Mouse (Mus musculus): ENCODE measurements around the gene Fam57b. TPM values are rescaled to one million over a fixed set of nuclear protein-coding genes. Genes with fewer than 3 reads are reported as not detected.

The Fam57b gene
- polyA plus RNA-seq, 1 experiment from 2014 or later, result not detected

DNA sequence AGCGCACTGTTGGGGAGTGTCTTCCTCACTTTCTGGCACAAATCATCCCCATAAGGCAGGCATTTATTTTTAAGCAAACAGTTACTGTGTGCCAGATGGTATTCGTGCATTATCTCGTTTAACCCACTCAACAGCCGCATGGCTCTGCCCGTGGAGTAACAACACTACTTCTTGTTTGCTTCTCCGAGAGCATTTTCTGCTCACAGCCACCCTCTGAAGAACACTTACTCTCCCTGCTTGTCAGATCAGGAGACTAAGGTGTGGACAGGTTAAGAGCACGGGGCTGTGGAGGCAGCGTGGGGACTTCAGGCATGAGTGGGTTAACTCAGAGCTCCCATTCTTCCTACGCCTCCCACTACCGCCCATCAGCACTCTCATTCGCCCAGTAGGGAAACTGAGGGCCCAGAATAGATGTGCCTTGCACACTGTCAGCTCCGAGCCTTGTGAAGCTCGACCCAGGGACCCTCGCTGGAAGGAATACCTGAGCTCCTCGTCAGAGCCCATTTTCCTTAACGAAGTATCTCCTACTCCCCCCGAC is 34.9 kb upstream of the Fam57b start:
- H3K36me3 ChIP-seq (replicated peaks), result peaks cover 43% of the 10 kb centered on the region
- H3K9ac ChIP-seq, result no peak overlapping the region
- H3K4me1 ChIP-seq (replicated peaks), result peaks cover 67% of the 10 kb centered on the region
- H3K4me2 ChIP-seq, result no peak overlapping the region
- no peaks in the 10 kb centered on the region for H3K9me3 ChIP-seq (replicated peaks)
- WGBS (ENCODE audit: insufficient replicate concordance), result 51% methylated on average over 17 of the region's 17 CpGs
- H3K27me3 ChIP-seq, result no peaks in the 10 kb centered on the region
- H3K4me3 ChIP-seq (replicated peaks), result no peak overlapping the region
- no peak for ATAC-seq (ENCODE audit: insufficient read depth)
- no peak overlapping the region; the same call in 1 of the 2 replicates for H3K27ac ChIP-seq (replicated peaks)

DNA sequence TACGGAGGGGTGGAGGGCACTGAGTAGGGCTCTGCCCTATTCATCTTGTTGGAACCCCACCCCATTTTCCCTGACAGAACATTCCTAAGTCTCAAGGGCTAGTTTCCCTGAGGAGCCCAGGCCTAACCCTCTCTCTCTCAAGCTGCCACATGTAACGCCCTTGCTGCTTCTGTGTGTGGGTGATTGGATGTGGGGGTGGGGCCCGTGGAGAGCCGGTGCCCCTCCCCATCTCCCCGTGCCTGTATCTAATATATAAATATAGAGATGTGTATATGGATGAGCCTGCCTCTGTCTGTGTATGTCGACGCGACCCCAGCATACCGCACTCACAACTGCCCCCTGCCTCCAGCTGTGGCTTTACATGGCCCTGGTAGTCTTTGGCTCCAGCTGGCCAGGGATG is 31.9 kb upstream of the Fam57b start:
- Histone ChIP-seq H3K4me1 (replicated peaks) (peaks cover 52% of the 10 kb centered on the region), H3K4me3 (replicated peaks) (no peak overlapping the region), H3K27me3 (no peaks in the 10 kb centered on the region), H3K9ac (no peak overlapping the region), H3K9me3 (replicated peaks) (no peaks in the 10 kb centered on the region), H3K27ac (replicated peaks) (no peak overlapping the region), H3K4me2 (no peak overlapping the region), H3K36me3 (replicated peaks) (peaks cover 65% of the 10 kb centered on the region)
- 61% methylated on average over 9 of the region's 9 CpGs for WGBS (ENCODE audit: insufficient replicate concordance)
- no peak for ATAC-seq (ENCODE audit: insufficient read depth)

DNA sequence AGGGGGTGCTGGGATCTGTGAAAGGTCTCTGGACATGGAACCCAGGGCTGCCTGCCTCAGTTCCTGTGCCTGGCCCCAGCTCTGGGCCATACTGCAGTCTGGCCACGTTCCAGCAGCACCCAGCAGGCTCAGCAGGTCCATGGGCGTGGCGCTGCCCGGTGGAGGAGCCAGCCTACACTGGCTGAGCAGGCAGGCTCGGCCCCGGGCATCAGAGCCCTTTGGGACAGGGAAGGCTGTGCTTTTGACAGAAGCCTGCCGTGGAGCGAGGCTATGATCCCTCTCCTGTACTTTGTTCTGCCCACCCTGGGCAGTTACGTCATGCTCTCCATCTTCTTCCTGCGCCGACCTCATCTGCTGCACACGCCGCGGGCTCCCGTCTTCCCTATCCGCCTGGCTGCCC is 31.3 kb upstream of the Fam57b start, which contains the start of gene Gdpd3:
Gdpd3 (plus strand) TSS at position 134 of the 400 bp plus-strand sequence.
- H3K27me3 ChIP-seq, result no peaks in the 10 kb centered on the region
- peaks cover 68% of the 10 kb centered on the region for H3K36me3 ChIP-seq (replicated peaks)
- no peaks in the 10 kb centered on the region for H3K9me3 ChIP-seq (replicated peaks)
- H3K4me2 ChIP-seq, result no peak within 1 kb of the TSS
- H3K27ac ChIP-seq (replicated peaks), result no peak within 1 kb of the TSS
- H3K4me1 ChIP-seq (replicated peaks), result peaks cover 49% of the 10 kb centered on the region
- no peak within 1 kb of the TSS for H3K9ac ChIP-seq
- no peak; the same call in 1 of the 2 replicates for ATAC-seq (ENCODE audit: insufficient read depth)
- no peak within 1 kb of the TSS for H3K4me3 ChIP-seq (replicated peaks)
- WGBS (ENCODE audit: insufficient replicate concordance), result 81% methylated on average over 16 of the region's 16 CpGs

DNA sequence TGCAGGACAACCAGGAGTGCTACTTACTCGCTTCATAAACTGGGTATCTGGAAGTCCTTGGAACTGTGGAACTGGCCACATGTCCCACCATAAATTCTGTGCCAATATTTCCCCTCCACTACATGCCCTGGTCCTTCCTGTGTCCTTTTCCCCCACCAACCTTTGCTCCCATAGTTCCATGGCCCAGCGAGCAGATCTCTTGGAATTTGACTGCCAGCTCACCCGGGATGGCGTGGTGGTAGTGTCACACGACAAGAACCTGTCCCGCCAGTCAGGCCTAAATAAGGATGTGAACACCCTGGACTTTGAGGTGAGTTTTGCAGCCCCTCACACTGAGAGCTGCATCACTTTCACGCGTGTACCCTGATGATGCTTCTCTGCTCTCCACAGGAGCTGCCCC is 30.5 kb upstream of the Fam57b start:
- H3K4me3 ChIP-seq (replicated peaks), result no peak overlapping the region
- peaks cover 68% of the 10 kb centered on the region for H3K36me3 ChIP-seq (replicated peaks)

DNA sequence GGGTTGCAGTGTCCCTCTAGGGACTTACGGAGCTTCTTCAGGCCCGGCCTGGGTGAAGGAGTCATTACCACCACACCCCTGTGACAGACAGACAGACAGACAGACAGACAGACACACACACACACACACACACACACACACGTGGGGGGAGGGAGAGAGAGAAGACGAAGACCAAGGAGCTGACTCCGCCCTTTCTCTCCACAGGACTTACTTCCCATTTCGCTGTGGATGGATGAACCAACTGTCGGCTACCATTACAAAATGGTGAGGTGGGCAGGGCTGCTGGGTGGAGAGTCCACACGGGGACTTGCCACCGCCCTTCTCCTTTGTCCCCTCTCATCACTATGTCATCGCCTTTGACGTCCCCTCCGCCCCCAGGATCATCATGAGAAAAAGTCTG is 26.7 kb upstream of the Fam57b start:
- Histone ChIP-seq H3K27ac (replicated peaks) (no peak overlapping the region), H3K4me3 (replicated peaks) (no peak overlapping the region), H3K27me3 (no peaks in the 10 kb centered on the region), H3K9me3 (replicated peaks) (no peaks in the 10 kb centered on the region), H3K4me1 (replicated peaks) (peaks cover 38% of the 10 kb centered on the region), H3K36me3 (replicated peaks) (peaks cover 41% of the 10 kb centered on the region), H3K4me2 (no peak overlapping the region), H3K9ac (no peak overlapping the region)
- ATAC-seq (ENCODE audit: insufficient read depth), result no peak
- 57% methylated on average over 12 of the region's 12 CpGs for WGBS (ENCODE audit: insufficient replicate concordance)

More for the DNA sequence above, 30.5 kb upstream of the Fam57b start:
- no peak overlapping the region for H3K27ac ChIP-seq (replicated peaks)
- H3K9me3 ChIP-seq (replicated peaks), result no peaks in the 10 kb centered on the region
- no peak for ATAC-seq (ENCODE audit: insufficient read depth)
- H3K27me3 ChIP-seq, result no peaks in the 10 kb centered on the region
- H3K4me1 ChIP-seq (replicated peaks), result peaks cover 43% of the 10 kb centered on the region
- H3K4me2 ChIP-seq, result no peak overlapping the region
- H3K9ac ChIP-seq, result no peak overlapping the region
- WGBS (ENCODE audit: insufficient replicate concordance), result 84% methylated on average over 8 of the region's 8 CpGs

DNA sequence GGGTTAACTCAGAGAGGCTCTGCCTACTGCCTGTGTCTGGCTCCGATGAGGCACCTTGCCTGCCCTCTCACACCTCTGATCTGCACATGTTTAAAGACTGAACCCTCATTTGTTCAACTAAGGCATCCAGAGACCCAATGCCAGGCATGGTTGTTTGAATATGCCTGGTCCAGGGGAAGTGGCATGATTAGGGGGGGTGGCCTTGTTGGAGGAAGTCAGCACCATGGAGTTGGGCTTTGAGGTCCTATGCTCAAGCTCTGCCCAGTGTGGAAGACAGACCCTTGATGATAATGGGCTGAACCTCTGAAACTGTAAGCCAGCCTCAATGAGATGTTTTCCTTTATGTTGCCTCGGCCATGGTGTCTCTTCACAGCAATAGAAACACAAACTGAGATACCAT is 24.1 kb upstream of the Fam57b start:
- Histone ChIP-seq H3K36me3 (replicated peaks) (peaks cover 23% of the 10 kb centered on the region), H3K4me3 (replicated peaks) (no peak overlapping the region), H3K4me1 (replicated peaks) (peaks cover 53% of the 10 kb centered on the region), H3K4me2 (no peak overlapping the region), H3K9ac (no peak overlapping the region), H3K27ac (replicated peaks) (no peak overlapping the region), H3K9me3 (replicated peaks) (no peaks in the 10 kb centered on the region), H3K27me3 (no peaks in the 10 kb centered on the region)
- no peak for ATAC-seq (ENCODE audit: insufficient read depth)
- WGBS (ENCODE audit: insufficient replicate concordance), result 60% methylated on average over 2 of the region's 2 CpGs

DNA sequence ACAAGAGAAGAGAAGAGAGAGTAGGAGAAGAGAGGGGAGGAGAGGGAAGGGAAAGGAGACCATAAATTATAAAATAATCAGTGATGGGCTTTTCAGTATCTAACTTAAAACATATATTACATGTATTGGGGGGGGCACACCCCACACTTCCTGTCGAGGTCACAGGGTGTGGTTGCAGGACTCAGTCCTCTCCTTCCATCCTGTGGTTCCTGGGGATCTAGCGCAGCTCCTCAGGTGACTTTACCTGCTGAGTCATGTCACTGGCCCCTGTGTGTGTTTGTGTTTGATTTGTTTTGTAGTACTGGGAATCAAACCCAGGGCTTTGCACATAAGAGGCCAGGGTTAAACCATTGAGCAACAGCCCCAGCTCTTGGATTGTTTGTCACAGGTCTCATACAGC is 23.0 kb upstream of the Fam57b start:
- WGBS (ENCODE audit: insufficient replicate concordance), result 34% methylated on average over 2 of the region's 2 CpGs
- H3K27ac ChIP-seq (replicated peaks), result 0 out of 2 replicates have a peak overlapping the region, but pooled peaks have one; percentile 39
- peaks cover 62% of the 10 kb centered on the region for H3K4me1 ChIP-seq (replicated peaks)
- peaks cover 22% of the 10 kb centered on the region for H3K36me3 ChIP-seq (replicated peaks)
- H3K4me3 ChIP-seq (replicated peaks), result no peak overlapping the region
- H3K9me3 ChIP-seq (replicated peaks), result no peaks in the 10 kb centered on the region
- no peak overlapping the region for H3K4me2 ChIP-seq
- no peak overlapping the region for H3K9ac ChIP-seq
- H3K27me3 ChIP-seq, result no peaks in the 10 kb centered on the region
- no peak for ATAC-seq (ENCODE audit: insufficient read depth)

DNA sequence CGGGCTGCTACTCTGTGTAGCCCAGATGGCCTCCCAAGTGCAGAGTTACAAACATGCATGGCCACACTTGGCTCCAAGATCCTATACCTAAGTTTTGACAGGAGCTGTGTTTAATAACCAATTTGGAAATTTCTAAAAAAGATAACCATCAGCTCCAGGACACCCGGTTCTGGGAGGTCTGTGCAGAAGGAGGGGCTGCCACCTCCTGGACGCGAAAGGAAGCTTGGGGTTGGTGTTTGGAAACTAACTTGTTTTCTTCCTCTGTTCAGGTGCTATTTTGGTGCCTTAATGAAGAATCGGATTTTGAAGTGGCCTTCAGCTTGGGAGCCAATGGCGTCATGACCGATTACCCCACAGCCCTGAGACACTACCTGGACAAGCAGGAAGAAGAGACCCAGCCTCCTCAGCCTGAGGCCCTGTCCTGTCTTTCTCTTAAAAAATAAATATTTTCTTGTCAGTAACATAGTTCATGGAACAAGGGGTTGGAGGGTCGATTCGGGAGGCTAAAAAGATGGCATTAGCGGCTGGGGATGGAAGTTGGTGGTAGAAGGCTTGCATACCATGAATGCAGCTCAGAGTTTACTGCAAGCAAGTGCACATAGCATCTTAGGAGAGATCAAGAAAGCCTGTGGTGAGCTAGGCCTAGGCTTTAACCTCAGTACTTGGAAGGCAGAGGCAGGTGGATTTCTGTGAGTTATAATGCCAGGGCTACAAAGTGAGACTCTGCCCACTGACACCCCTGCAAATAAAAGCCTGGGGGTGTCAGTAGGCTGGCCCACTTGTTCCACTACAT is 22.1 kb upstream of the Fam57b start:
- H3K4me2 ChIP-seq, result peak overlapping the region; percentile 93
- no peak overlapping the region for H3K9ac ChIP-seq
- no peak for ATAC-seq (ENCODE audit: insufficient read depth)
- no peaks in the 10 kb centered on the region for H3K27me3 ChIP-seq
- H3K9me3 ChIP-seq (replicated peaks), result no peaks in the 10 kb centered on the region
- WGBS (ENCODE audit: insufficient replicate concordance), result 69% methylated on average over 10 of the region's 10 CpGs
- peaks cover 71% of the 10 kb centered on the region for H3K4me1 ChIP-seq (replicated peaks)
- H3K27ac ChIP-seq (replicated peaks), result 0 out of 2 replicates have a peak overlapping the region, but pooled peaks have one; percentile 39
- H3K4me3 ChIP-seq (replicated peaks), result no peak overlapping the region
- H3K36me3 ChIP-seq (replicated peaks), result peaks cover 25% of the 10 kb centered on the region

DNA sequence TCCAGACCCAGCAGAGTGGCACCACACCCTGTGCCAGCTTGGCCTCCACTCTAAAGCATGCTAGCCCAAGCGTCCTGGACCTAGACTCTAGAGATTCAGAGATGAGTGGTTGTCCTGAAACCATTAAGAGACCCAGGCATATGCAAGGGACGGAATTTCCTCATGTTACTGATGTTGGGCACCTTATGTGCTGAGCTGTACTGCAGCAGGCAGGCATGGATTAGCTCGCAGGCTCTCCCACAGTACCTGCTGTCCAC is 21.6 kb upstream of the Fam57b start:
- no peak for ATAC-seq (ENCODE audit: insufficient read depth)
- H3K9ac ChIP-seq, result no peak overlapping the region
- WGBS (ENCODE audit: insufficient replicate concordance), result 69% methylated on average over 3 of the region's 3 CpGs
- no peaks in the 10 kb centered on the region for H3K27me3 ChIP-seq
- peak overlapping the region; percentile 87 for H3K27ac ChIP-seq (replicated peaks)
- H3K9me3 ChIP-seq (replicated peaks), result no peaks in the 10 kb centered on the region
- H3K4me3 ChIP-seq (replicated peaks), result peak overlapping the region; percentile 87; the same call in 1 of the 2 replicates
- peak overlapping the region; percentile 93 for H3K4me2 ChIP-seq
- peaks cover 74% of the 10 kb centered on the region for H3K4me1 ChIP-seq (replicated peaks)
- H3K36me3 ChIP-seq (replicated peaks), result peaks cover 25% of the 10 kb centered on the region

DNA sequence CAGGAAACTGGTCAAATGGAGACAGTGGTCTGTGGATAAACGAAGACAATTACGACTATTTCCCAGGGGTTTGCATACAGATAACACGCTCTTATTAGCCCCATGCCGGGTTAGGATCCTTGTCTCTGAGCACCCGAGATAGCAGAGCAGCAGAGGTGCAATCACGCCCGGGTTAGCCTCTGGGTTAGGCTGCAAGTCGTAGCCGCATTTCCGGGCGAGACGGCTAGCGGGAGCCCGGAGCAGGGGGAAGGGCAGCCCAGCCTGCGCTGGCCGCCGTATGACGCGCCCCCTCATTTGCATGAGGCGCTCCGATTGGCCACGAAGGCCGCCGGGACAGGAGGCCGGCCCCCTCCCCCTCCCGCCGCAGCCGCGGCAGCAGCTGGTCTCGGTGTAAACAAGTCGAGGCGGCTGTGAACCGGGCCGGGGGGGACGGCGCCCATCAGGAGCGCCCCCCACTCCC is 20.8 kb upstream of the Fam57b start, which contains the start of gene Ypel3:
Ypel3 (plus strand) TSS at position 358 of the 460 bp plus-strand sequence.
- Histone ChIP-seq H3K9ac (peak within 1 kb of the TSS; percentile 100), H3K27me3 (no peaks in the 10 kb centered on the region), H3K4me2 (peak within 1 kb of the TSS; percentile 93), H3K27ac (replicated peaks) (peak within 1 kb of the TSS; percentile 97), H3K4me1 (replicated peaks) (peaks cover 77% of the 10 kb centered on the region), H3K4me3 (replicated peaks) (peak within 1 kb of the TSS; percentile 87), H3K36me3 (replicated peaks) (peaks cover 22% of the 10 kb centered on the region), H3K9me3 (replicated peaks) (no peaks in the 10 kb centered on the region)
- peak; percentile 91 for ATAC-seq (ENCODE audit: insufficient read depth)
- WGBS (ENCODE audit: insufficient replicate concordance), result under 1% methylated on average over 36 of the region's 37 CpGs

DNA sequence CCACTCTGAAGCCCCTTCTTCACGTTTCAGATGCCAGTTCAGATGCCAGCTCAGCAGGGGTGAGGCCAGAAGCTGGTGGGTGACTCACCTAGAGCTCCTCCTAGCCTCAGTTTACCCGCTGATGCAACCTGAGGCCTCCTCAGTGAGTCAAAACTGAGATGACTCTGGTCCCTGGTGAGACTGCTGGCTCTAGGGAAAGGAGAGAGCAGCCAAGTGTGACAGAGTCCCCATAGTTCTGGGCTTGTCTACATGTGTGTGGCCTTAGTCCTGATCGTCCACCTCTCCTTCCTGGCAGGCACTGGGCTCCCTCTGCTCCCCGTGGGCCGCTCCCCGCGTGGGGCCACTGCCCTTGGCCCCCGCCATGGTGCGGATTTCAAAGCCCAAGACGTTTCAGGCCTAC is 20.0 kb upstream of the Fam57b start:
- H3K4me1 ChIP-seq (replicated peaks), result peaks cover 85% of the 10 kb centered on the region
- H3K36me3 ChIP-seq (replicated peaks), result peaks cover 22% of the 10 kb centered on the region
- peak overlapping the region; percentile 100 for H3K9ac ChIP-seq
- 66% methylated on average over 10 of the region's 10 CpGs for WGBS (ENCODE audit: insufficient replicate concordance)
- H3K4me3 ChIP-seq (replicated peaks), result peak overlapping the region; percentile 87
- ATAC-seq (ENCODE audit: insufficient read depth), result no peak
- H3K9me3 ChIP-seq (replicated peaks), result no peaks in the 10 kb centered on the region
- no peaks in the 10 kb centered on the region for H3K27me3 ChIP-seq
- H3K27ac ChIP-seq (replicated peaks), result peak overlapping the region; percentile 97
- H3K4me2 ChIP-seq, result peak overlapping the region; percentile 93
